Mouse (Mus musculus) limb, embryonic 14.5 days (tissue): ENCODE results near the gene Tmem121. TPM values are rescaled to one million over a fixed set of nuclear protein-coding genes. Genes with fewer than 3 reads are reported as not detected.

ENCODE experiments used
- ATAC-seq: fragments of 200-750 bp; cut with Nextera tagmentation; 2 replicates; pipeline ENCODE4 v1.8.0; 2017; ENCODE audit warnings: low read depth, moderate number of reproducible peaks, moderate TSS enrichment; ENCODE audit not compliant: low FRiP score
- DNase-seq: peaks from one replicate; pipeline ENCODE4 v3.0.0-alpha.2; 2015; ENCODE audit warnings: low spot score
- H3K27ac ChIP-seq: fragments of 300-500 bp; sonication (generic); replicated peaks from 2 replicates; pipeline ENCODE4 v1.5.1; 2014; ENCODE audit warnings: low read depth, mild to moderate bottlenecking, low read length, moderate library complexity, mixed read lengths
- H3K27me3 ChIP-seq: fragments of 300-500 bp; sonication (generic); 2 replicates; pipeline ENCODE4 v1.6.1; 2014; ENCODE audit warnings: low read length, mixed read lengths; ENCODE audit not compliant: control insufficient read depth, insufficient read depth
- H3K36me3 ChIP-seq: fragments of 300-500 bp; sonication (generic); 2 replicates; pipeline ENCODE4 v1.6.1; 2014; ENCODE audit warnings: mild to moderate bottlenecking, low read length, moderate library complexity, mixed read lengths; ENCODE audit not compliant: control insufficient read depth, insufficient read depth
- H3K4me1 ChIP-seq: fragments of 300-500 bp; sonication (generic); 2 replicates; pipeline ENCODE4 v1.6.1; 2014; ENCODE audit warnings: antibody characterized with exemption, low read length, mixed read lengths; ENCODE audit not compliant: control insufficient read depth, insufficient read depth
- H3K4me2 ChIP-seq: fragments of 300-500 bp; sonication (generic); replicated peaks from 2 replicates; pipeline ENCODE4 v1.6.1; 2014; ENCODE audit warnings: low read depth, mild to moderate bottlenecking, low read length, moderate library complexity; ENCODE audit not compliant: severe bottlenecking
- H3K4me3 ChIP-seq: fragments of 300-500 bp; sonication (generic); replicated peaks from 2 replicates; pipeline ENCODE4 v1.5.1; 2014; ENCODE audit warnings: low read length
- H3K9ac ChIP-seq: fragments of 300-500 bp; sonication (generic); 2 replicates; pipeline ENCODE4 v1.6.1; 2014; ENCODE audit warnings: mild to moderate bottlenecking, low read depth, low read length, moderate library complexity; ENCODE audit not compliant: severe bottlenecking
- H3K9me3 ChIP-seq: fragments of 300-500 bp; sonication (generic); 2 replicates; pipeline ENCODE4 v1.6.1; 2016; ENCODE audit warnings: low read length; ENCODE audit not compliant: control insufficient read depth
- POLR2A ChIP-seq: fragments of 200-500 bp; IDR thresholded peaks from 2 replicates; pipeline ENCODE4 v1.8.0; 2012; ENCODE audit warnings: inconsistent platforms, mild to moderate bottlenecking, moderate library complexity, borderline replicate concordance; ENCODE audit not compliant: insufficient read depth, insufficient read length; ENCODE audit errors: extremely low read depth
- WGBS: fragments of 180-500 bp; shearing (Covaris S2); extraction: QIAGEN DNeasy Blood & Tissue Kit; methylation state at CpG from one replicate; pipeline ENCODE4 v1.1.7; 2014; 5-methylcytosine and 5-hydroxymethylcytosine counted together
- polyA plus RNA-seq, 2 experiments: library from polyadenylated mRNA; depleted of rRNA in 1 of 2; stranded (reverse) in 1 of 2; unstranded in 1 of 2; fragments of >200 nt; fragmentation: Nextera tagmentation in 1 of 2; extraction: Ambion mirVana in 1 of 2; gene quantifications; 2 replicates each; pipeline versions ENCODE4 v1.2.1 to v1.2.3; 2012 to 2014

Tmem121 gene
- 29.6 and 43.4 TPM in 2 replicates for polyA plus RNA-seq (2012; rRNA removed)
- 10.1 and 12.3 TPM in 2 replicates for polyA plus RNA-seq (2014; fragmentation: Nextera tagmentation; extraction: Ambion mirVana)

DNA sequence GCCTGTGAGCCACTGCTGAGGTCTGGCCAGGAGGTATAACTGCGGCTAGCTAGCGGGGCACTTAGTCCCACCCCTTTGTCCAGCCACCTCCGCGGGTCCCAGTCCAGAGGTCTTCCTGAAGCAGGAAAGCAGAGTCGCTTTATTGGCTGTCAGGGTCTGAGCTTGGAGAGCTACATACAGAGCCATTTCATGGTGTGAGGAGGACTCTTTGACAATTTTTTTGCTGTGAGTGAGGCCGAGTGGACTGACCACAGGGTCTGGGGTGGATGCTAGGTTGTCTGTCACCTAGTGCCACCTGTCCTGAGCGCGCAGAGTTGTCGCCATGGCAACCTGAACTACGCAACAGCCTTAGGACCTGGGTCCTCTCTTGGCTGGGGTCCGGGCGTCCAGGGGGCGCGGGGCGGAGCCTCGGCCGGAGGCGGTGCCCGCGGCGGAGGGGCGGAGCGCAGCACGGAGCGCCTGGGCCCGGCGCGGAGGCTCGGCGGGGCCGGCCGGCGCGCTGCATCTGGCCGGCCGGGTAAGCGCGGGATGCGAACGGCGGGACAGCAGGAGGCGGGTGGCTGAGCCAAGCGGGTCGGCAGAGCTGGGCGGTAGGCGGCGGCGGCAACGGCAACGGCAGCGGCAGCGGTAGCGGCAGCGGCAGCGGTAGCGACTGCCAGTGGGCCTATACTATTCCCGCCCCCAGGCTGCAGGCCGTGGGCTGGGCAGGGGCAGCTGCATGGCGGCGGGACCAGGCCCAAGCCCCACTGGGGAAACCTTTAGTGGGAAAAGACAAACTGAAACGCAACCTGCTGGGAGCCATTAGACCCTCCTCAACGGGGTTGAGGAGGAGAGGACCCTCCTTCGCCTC, at the start of gene Tmem121:
Tmem121 (plus strand) TSS at position 489 of the 850 bp plus-strand sequence.
- peak within 1 kb of the TSS; percentile 65 for H3K4me3 ChIP-seq
- H3K27me3 ChIP-seq = 0 out of 2 replicates have a peak, but pooled peaks cover 5% of the 10 kb centered on the region
- H3K36me3 ChIP-seq = peaks cover 24% of the 10 kb centered on the region
- peaks cover 19% of the 10 kb centered on the region for H3K4me1 ChIP-seq
- no peak for TF ChIP-seq POLR2A
- ATAC-seq (peak; percentile 74), DNase-seq (peak; percentile 22)
- peak within 1 kb of the TSS; percentile 84 for H3K4me2 ChIP-seq
- H3K9ac ChIP-seq = peak within 1 kb of the TSS; percentile 77
- 3% methylated on average over 38 of the region's 63 CpGs for WGBS
- H3K27ac ChIP-seq = no peak within 1 kb of the TSS
- H3K9me3 ChIP-seq = no peaks in the 10 kb centered on the region

DNA sequence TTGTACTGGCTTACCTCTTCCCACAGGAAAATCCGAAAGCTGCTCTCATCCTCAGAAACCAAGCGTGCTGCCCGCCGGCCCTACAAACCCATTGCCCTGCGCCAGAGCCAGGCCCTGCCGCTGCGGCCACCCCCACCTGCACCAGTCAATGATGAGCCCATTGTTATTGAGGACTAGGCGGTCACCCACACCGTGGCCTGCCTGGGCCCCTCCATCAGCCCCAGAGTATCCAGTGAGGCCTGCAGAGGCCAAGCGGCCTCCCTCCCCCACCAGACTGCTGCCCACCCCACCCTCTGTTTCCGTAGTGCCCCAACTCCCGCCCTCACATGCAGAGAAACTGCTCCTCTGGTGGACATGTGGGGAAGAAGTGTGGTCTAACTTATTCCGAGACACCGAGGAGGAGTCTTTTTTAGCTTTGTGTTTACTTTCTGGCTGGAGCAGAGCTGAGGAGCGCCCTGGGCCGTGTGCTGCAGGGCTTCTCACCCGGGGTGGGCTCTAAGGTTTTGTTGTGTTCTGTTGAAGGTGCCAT, 49.2 kb upstream of the Tmem121 start:
- no peak overlapping the region for H3K27ac ChIP-seq
- H3K36me3 ChIP-seq = peaks cover 74% of the 10 kb centered on the region
- ATAC-seq = no peak
- no peaks in the 10 kb centered on the region for H3K9me3 ChIP-seq
- peaks cover 8% of the 10 kb centered on the region for H3K4me1 ChIP-seq
- 87% methylated on average over 17 of the region's 17 CpGs for WGBS
- no peak overlapping the region for H3K4me2 ChIP-seq
- no peak overlapping the region for H3K9ac ChIP-seq
- TF ChIP-seq POLR2A = no peak
- no peak overlapping the region for H3K4me3 ChIP-seq
- DNase-seq = no peak
- peaks cover 15% of the 10 kb centered on the region for H3K27me3 ChIP-seq

DNA sequence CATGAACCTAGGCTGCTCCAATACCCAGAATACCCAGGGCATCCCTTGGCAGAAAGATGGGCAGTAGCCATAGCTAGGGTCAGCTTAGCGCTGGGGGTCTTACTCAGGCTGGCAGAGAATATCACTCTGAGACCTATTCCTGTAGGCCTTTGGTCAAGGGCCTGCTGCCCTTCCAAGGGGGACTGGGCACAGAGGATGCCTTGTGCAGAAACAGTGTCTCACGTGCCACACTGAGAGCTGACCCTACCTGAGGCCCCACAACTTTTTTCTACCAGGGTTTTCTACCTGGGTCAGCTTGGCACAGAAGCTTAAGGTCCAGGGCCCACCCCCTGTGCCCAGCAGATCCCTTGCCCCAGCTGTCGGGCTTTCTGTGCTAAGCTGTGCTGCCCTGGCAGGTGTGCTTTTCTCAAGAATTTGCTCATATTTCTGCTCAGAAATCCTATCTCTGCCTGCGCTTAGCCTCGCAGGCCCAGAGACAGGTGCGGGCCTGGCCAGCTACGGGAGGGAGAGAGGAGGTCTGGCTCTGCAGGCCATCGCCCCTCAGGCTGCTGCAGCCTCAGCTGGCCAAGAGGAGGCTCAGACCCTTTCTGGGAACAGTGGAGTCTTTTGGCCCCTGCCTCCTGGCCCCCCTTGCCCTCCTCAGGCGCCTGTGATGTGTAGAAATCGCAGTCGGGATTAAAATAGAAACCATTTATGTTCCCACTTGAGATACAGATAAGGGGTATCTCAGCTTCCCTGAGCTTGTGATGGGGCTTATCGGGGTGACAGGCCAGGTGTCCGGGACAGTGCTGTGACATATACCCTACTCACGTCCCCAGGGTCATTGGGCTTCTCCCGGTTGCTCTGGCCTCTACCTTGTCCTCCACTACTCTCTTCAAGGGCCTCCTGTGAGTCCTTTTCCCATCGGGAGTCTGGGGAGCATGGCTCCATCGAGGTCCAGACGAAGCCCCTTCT, 48.2 kb upstream of the Tmem121 start:
- DNase-seq (no peak), ATAC-seq (no peak)
- Histone ChIP-seq H3K27ac (no peak overlapping the region), H3K9me3 (no peaks in the 10 kb centered on the region), H3K4me1 (peaks cover 13% of the 10 kb centered on the region), H3K27me3 (peaks cover 23% of the 10 kb centered on the region), H3K9ac (no peak overlapping the region), H3K4me3 (no peak overlapping the region), H3K36me3 (peaks cover 64% of the 10 kb centered on the region), H3K4me2 (no peak overlapping the region)
- 89% methylated on average over 18 of the region's 18 CpGs for WGBS
- no peak for TF ChIP-seq POLR2A

DNA sequence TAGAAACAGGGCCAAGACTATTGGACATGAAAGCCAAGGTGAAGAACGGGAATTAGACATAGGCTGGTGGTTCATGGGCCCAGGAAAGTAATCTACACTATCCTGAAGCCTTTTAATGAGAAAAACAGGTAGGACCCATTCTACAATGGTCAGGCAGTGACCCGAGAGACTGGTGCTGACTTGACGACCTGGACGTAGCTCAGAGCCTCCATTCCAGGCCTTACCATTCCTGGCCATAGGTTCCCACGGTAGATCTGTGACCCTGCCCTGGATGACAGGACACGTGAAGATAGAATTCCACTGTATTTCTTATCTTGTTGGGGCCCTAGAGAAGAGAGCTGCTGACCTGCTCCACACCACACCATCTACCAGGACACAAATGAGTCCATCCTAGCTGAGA, 47.4 kb upstream of the Tmem121 start:
- H3K4me2 ChIP-seq = no peak overlapping the region
- no peak for ATAC-seq
- peaks cover 26% of the 10 kb centered on the region for H3K27me3 ChIP-seq
- TF ChIP-seq POLR2A = no peak
- H3K9ac ChIP-seq = no peak overlapping the region
- peaks cover 56% of the 10 kb centered on the region for H3K36me3 ChIP-seq
- no peaks in the 10 kb centered on the region for H3K9me3 ChIP-seq
- DNase-seq = no peak
- H3K27ac ChIP-seq = no peak overlapping the region
- H3K4me3 ChIP-seq = no peak overlapping the region
- H3K4me1 ChIP-seq = peaks cover 18% of the 10 kb centered on the region
- 74% methylated on average over 6 of the region's 6 CpGs for WGBS
